Mouse (Mus musculus): ENCODE measurements around the gene Slc6a13. TPM values are rescaled to one million over a fixed set of nuclear protein-coding genes. Genes with fewer than 3 reads are reported as not detected.
A peak's percentile ranks its signal among the peaks of the same experiment; 100 is the strongest.

The Slc6a13 gene
- polyA plus RNA-seq, 1 experiment, result 25.4 TPM

DNA sequence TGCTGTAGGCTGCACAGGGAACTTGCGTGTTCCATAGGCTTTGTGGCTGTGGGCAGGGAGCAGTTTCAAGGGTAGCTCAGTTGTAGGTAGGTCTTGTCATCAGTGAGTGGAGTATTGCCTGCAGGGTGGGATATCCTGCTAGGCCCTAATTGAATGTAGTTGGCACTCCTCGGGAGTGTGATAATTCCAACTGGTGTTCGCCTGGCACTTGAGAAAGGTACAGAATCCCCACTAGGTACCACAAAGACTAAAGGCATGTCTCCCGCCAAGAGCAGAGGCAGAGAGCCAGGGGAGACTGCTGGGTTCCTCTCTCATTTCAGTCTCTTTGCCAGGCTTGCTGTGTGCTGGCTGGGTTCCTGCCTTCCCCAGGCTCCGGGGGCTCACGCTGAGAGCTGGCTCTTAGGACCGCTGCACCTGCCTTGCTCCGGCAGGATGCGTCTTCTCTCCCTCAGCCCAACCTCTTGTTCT lies 28.4 kb downstream of the Slc6a13 start:
- TF ChIP-seq CTCF (IDR thresholded peaks at IDR 0.05; ENCODE audit: borderline replicate concordance, extremely low read depth, insufficient read depth, insufficient read length) (no peak), POLR2A (IDR thresholded peaks at IDR 0.05; ENCODE audit: borderline replicate concordance, extremely low read depth, insufficient read depth, insufficient read length, poor library complexity, severe bottlenecking) (no peak)
- peak; percentile 85 for DNase-seq (ENCODE audit: low read depth)

- TF ChIP-seq CTCF (IDR thresholded peaks at IDR 0.05; ENCODE audit: borderline replicate concordance, extremely low read depth, insufficient read depth, insufficient read length) (no peak), POLR2A (IDR thresholded peaks at IDR 0.05; ENCODE audit: borderline replicate concordance, extremely low read depth, insufficient read depth, insufficient read length, poor library complexity, severe bottlenecking) (no peak)
- DNase-seq (ENCODE audit: low read depth), result peak; percentile 72
Measured at GRCm38 (mm10) chr6:121329848-121330508, 30.0 kb downstream of the Slc6a13 start.

DNA sequence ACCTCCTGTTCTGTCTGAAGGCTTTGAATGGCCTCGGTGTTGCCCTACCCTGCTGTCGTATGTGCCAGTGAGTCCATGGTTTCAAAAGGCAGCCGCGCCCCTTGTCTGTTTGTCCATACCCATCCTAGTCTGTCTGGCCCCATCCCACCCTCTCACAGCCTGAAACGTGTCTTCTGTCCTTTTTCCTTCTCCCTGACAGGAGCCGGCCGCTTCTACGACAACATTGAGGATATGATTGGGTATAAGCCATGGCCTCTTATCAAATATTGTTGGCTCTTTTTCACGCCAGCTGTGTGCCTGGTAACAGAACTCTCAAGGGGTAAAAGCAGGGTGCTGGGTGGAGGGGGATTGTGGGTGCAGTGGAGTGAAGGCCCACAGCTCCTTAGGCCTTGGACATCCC lies 35.8 kb downstream of the Slc6a13 start:
- DNase-seq (ENCODE audit: low read depth), result no peak
- TF ChIP-seq POLR2A (IDR thresholded peaks at IDR 0.05; ENCODE audit: borderline replicate concordance, extremely low read depth, insufficient read depth, insufficient read length, poor library complexity, severe bottlenecking) (no peak), CTCF (IDR thresholded peaks at IDR 0.05; ENCODE audit: borderline replicate concordance, extremely low read depth, insufficient read depth, insufficient read length) (no peak)

DNA sequence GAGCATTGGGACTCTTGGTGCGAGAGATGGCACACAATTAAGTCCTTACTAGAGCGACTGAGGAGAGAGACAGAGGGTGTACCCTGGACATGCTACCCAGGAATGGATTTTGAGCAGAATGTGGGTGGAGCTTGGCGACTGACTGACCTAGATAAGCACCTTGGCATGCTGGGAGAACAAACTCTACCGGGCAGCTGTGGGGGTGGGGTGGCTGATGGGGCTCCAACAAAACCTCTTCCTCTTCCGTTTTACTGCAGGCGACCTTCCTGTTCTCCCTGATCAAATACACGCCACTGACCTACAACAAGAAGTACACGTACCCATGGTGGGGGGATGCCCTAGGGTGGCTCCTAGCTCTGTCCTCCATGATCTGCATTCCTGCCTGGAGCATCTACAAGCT lies 36.5 kb downstream of the Slc6a13 start:
- no peak for DNase-seq (ENCODE audit: low read depth)
- TF ChIP-seq CTCF (IDR thresholded peaks at IDR 0.05; ENCODE audit: borderline replicate concordance, extremely low read depth, insufficient read depth, insufficient read length) (no peak), POLR2A (IDR thresholded peaks at IDR 0.05; ENCODE audit: borderline replicate concordance, extremely low read depth, insufficient read depth, insufficient read length, poor library complexity, severe bottlenecking) (no peak)

- TF ChIP-seq CTCF (IDR thresholded peaks at IDR 0.05; ENCODE audit: borderline replicate concordance, extremely low read depth, insufficient read depth, insufficient read length), result no peak
- no peak for TF ChIP-seq POLR2A (IDR thresholded peaks at IDR 0.05; ENCODE audit: borderline replicate concordance, extremely low read depth, insufficient read depth, insufficient read length, poor library complexity, severe bottlenecking)
Measured at GRCm38 (mm10) chr6:121337229-121337628, 37.2 kb downstream of the Slc6a13 start.

GRCm38 (mm10) chr6:121337770-121338518 lies 37.9 kb downstream of the Slc6a13 start:
- TF ChIP-seq CTCF (IDR thresholded peaks at IDR 0.05; ENCODE audit: borderline replicate concordance, extremely low read depth, insufficient read depth, insufficient read length) (peak; percentile 87), POLR2A (IDR thresholded peaks at IDR 0.05; ENCODE audit: borderline replicate concordance, extremely low read depth, insufficient read depth, insufficient read length, poor library complexity, severe bottlenecking) (no peak)
- DNase-seq (ENCODE audit: low read depth), result peak; percentile 92

More at GRCm38 (mm10) chr6:121337229-121337628, 37.2 kb downstream of the Slc6a13 start:
- DNase-seq (ENCODE audit: low read depth), result no peak

- DNase-seq (ENCODE audit: low read depth), result no peak
- no peak for TF ChIP-seq CTCF (IDR thresholded peaks at IDR 0.05; ENCODE audit: borderline replicate concordance, extremely low read depth, insufficient read depth, insufficient read length)
- no peak for TF ChIP-seq POLR2A (IDR thresholded peaks at IDR 0.05; ENCODE audit: borderline replicate concordance, extremely low read depth, insufficient read depth, insufficient read length, poor library complexity, severe bottlenecking)
Measured at GRCm38 (mm10) chr6:121338519-121338896, 38.5 kb downstream of the Slc6a13 start.

GRCm38 (mm10) chr6:121341650-121342049 lies 41.6 kb downstream of the Slc6a13 start:
- TF ChIP-seq POLR2A (IDR thresholded peaks at IDR 0.05; ENCODE audit: borderline replicate concordance, extremely low read depth, insufficient read depth, insufficient read length, poor library complexity, severe bottlenecking), result no peak
- TF ChIP-seq CTCF (IDR thresholded peaks at IDR 0.05; ENCODE audit: borderline replicate concordance, extremely low read depth, insufficient read depth, insufficient read length), result no peak
- no peak for DNase-seq (ENCODE audit: low read depth)

DNA sequence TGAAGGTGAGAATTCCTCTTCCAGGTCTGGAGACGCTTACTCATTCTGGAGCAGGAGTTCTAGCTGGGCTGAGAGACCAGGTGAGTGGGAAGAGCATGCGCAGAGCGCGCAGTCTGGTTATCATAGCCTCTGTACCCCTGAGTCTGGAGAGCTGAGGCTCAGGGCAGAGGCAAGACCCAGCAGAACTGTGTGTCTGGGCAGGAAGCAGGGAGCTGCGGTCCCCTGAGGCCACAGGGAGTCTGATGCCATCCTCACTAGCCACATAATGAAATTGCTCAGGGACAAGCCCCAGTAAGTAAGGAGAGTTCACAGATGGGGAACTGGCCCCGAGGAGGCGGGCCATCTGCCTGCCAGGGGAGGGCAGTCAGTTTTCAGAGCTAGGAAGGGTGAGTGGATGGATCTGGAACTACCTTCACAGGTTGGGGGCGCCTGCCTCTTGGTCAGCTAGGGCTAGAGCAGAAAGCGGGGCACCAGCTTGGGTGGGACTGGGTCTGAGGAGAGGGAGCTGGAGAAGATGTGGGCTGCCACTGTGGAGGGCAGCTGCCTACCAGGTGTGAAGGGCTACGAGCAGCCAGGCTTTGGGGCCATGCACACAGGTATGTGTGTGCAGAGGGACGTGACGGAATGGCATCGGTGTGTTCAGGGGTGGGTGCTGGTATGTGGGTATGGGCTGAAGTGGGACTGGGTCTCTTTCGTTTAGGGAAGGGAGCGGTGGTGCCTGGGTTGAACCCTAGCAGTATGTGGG lies 43.2 kb downstream of the Slc6a13 start, which contains the start of gene Slc6a12:
TSS of gene Slc6a12 (plus strand) at position 51 of the 745 bp plus-strand sequence.
- TF ChIP-seq POLR2A (IDR thresholded peaks at IDR 0.05; ENCODE audit: borderline replicate concordance, extremely low read depth, insufficient read depth, insufficient read length, poor library complexity, severe bottlenecking) (no peak), CTCF (IDR thresholded peaks at IDR 0.05; ENCODE audit: borderline replicate concordance, extremely low read depth, insufficient read depth, insufficient read length) (no peak)
- no peak for DNase-seq (ENCODE audit: low read depth)

- DNase-seq (ENCODE audit: low read depth), result no peak
- TF ChIP-seq POLR2A (IDR thresholded peaks at IDR 0.05; ENCODE audit: borderline replicate concordance, extremely low read depth, insufficient read depth, insufficient read length, poor library complexity, severe bottlenecking) (no peak), CTCF (IDR thresholded peaks at IDR 0.05; ENCODE audit: borderline replicate concordance, extremely low read depth, insufficient read depth, insufficient read length) (no peak)
Measured at GRCm38 (mm10) chr6:121343771-121344123, 43.7 kb downstream of the Slc6a13 start.

DNA sequence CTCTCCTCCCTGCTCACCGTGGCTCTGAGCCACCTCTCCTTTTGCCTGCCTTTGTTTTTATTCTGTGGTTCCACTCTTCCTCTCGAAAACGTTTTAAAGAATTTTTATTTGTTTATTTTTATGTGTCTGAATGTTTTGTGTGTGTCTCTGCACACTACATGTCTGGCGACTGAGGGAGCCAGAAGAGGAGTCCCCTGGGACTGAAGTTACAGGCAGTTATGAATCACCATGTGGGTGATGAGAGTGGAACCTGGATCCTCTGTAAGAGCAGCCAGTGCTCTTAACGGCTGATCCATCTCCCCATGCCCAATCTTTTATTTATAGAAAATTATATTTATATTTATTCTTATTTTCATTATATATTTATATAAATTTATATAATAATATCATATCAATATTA lies 44.3 kb downstream of the Slc6a13 start:
- TF ChIP-seq CTCF (IDR thresholded peaks at IDR 0.05; ENCODE audit: borderline replicate concordance, extremely low read depth, insufficient read depth, insufficient read length) (no peak), POLR2A (IDR thresholded peaks at IDR 0.05; ENCODE audit: borderline replicate concordance, extremely low read depth, insufficient read depth, insufficient read length, poor library complexity, severe bottlenecking) (no peak)
- DNase-seq (ENCODE audit: low read depth), result no peak

Data from brain, embryonic 14.5 days (tissue).